Mouse (Mus musculus) Muller cell, postnatal 12 days (primary cell): ENCODE results near the gene Pitpnb.

ENCODE experiments used
- DNase-seq: peaks from one replicate; pipeline ENCODE4 v3.0.0-alpha.2; 2015; ENCODE audit errors: inconsistent ontology term

Gene Pitpnb

GRCm38 (mm10) chr5:111396199-111396598 is 65.6 kb downstream of the Pitpnb start:
- no peak for DNase-seq

GRCm38 (mm10) chr5:111398471-111398870 is 67.9 kb downstream of the Pitpnb start:
- peak; percentile 36 for DNase-seq

DNA sequence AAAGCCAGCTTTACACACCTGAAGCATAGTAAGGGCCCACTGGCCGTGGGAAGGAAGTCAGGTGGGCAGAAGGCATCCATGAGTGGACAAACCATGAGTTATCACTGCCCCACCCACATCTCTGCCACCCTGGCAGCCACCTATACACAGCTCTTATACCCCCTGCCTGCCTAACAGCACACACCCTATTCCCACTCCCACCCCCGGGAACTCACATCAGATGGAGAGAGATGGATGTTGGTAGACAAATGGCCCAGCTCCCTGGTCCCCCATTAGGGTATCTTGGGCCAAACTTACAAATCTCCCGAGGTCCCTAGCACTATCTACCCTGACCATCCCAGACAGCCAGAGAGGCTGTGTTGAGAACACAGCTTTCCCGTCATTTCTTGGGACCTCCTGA is 68.7 kb downstream of the Pitpnb start:
- DNase-seq = no peak

DNA sequence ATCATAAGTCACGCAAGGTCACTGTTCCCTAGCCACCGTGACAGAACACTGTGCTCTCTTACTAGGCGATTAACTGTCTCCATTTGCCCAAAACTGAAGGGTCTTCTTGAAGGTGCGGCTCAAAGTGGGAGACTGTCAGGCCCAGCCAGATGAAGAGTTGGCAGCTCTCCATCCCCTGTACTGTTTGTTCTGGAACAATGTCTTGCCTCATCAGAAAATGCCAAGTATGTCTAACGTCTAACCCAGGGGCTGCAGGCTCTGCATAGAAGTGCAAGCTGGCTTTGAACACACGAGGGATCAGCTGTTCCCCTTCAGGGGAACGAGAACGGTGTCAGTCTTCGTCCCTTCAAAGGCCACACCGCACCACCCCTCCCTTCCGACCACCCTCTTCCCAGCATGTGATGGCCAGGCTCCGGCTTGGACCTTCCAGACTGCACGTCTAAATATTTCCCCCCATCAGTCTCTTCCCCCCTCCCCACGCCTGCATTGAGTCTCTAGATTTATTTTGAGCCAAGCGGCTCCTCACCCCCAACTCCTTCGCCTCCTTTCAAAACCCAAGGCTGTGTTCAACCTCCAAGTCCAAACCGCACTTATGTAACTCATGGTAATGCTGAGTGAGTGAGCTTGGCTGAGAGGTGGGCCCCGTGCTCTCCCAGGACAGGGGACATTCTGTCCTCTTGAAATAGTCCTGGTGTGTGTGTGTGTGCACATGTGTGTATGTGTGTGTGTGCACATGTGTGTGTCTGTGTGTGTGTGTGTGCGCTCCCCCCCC is 71.5 kb downstream of the Pitpnb start:
- no peak for DNase-seq

GRCm38 (mm10) chr5:111402651-111402996 is 72.1 kb downstream of the Pitpnb start:
- DNase-seq = no peak

- DNase-seq = no peak
These were observed 74.2 kb downstream of the Pitpnb start for GRCm38 (mm10) chr5:111404721-111405120.

DNA sequence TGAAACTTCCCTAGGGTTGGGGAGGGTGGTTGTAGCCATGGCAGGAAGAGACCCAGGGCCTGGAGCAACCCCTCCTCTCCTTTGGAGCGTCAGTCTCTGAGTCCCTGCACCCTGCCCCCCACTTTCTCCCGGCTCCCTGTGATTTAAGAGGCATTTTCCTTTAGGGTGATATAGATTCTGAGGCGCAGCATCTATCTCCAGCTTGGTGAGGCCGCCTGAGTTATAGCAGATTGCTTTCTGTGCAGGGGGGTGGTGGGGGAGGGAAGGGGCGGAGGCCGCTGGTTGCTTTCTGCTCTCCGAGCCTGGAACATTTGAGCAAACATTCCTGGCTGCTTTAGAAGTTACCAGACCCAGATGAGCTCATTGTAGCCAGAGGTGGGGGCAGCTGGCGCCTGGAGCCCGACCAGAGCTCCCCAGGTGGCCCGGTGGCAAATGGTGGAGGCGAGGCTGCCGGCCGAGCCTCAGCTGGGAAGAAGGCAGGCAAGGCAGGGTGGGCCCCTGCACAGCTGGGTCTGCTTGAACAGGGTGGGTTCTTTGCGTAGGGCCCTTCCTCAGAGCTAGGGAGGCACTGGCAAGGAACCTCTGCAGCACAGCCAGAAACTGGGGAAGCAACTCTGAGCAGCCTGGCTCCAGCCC is 78.0 kb downstream of the Pitpnb start:
- DNase-seq = peak; percentile 27

DNA sequence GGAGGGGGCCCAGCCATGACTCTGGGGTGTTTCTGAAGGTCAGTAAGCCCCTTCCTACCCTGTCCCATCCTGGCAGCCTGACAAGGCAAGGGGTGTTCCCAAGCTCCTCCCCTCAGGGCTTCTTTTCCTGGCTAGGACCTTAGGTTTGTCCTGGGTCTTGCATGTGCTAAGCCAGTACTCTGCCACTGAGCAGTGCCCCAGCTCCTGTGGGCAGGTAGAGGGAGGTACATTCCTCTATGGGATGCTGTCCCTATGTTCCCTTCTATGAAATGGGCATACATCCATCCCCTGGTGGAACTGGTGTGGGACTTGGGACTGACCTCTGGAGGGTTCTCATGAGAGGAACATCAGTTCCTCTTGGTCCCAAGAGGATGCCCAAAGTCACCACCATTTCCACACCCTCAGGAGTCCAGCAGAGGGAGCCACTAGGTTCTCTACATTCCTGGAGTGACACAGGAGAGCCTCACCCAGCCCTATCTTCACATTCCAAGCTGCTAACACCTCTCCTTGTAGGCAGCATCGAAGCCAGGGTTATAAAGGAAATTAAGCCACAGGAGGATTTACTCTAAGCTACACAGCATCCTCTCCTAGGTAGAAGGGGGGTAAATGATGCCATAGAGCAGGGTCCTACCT is 79.0 kb downstream of the Pitpnb start:
- DNase-seq = no peak

- DNase-seq = no peak
These were observed 80.1 kb downstream of the Pitpnb start for GRCm38 (mm10) chr5:111410665-111411064.

DNA sequence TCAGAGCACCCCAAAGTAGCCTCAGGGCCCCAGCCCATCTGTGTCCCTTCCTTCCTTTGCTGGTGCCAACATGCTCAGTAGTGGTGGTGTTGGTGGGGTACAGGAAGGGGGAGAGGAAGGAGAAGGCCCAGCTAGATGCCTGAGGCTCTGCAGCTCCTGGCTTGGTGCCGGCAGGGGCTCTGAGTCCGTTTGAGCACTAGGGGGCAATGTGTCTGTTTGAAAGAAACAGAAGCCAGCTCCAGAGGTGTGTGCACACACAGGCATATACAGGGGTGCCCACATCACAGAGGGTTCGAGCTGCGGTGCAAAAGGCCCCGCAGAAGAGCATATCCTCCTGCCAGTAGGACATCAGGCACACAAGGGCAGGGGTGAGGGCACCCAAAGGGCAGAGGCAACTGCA is 83.6 kb downstream of the Pitpnb start:
- peak; percentile 64 for DNase-seq

- no peak for DNase-seq
These were observed 84.2 kb downstream of the Pitpnb start for GRCm38 (mm10) chr5:111414770-111415249.

GRCm38 (mm10) chr5:111415575-111415974 is 85.0 kb downstream of the Pitpnb start:
- DNase-seq = no peak

GRCm38 (mm10) chr5:111416048-111416447 is 85.5 kb downstream of the Pitpnb start:
- DNase-seq = peak; percentile 24

DNA sequence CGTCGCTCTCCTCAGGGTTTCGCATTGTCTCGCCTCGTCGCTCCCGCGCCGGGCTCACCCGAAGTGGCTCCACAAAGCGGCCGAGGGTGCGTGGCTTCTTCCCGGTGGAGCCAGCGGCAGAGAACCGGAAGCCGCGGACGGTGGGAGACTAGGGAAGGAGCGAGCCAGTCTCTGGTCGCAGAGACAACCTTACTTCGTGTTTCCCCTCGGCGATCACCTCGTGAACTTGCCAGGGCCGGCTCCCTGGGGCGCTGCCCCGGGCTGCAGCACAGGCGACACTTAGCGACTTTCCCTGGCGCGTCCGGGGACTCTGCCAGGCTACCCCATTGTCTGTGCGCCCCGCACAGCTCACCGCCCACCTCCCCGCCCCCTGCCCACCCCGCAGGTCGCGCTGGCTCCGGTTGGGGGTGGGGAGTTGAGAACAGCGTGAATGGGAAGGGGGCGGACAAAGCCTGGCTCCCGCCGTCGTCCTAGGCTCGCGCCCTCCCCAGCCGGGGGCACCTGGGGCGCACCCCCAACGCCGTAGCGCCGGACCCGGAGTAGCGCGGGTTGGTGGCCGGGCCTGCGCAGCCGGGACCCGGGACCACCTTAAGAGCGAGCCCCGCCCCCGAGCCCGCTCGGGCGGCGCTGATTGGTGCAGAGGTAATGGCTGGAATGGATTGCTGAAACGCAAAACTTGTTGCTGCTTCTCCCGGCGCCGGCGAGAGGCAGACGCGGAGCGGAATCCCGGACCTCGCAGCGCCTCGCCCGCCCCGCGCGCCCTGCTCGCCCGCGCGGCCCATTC is 86.2 kb downstream of the Pitpnb start, which contains the start of gene Mn1:
Mn1 (plus strand) TSS at position 772 of the 784 bp plus-strand sequence.
- DNase-seq = peak; percentile 92

DNA sequence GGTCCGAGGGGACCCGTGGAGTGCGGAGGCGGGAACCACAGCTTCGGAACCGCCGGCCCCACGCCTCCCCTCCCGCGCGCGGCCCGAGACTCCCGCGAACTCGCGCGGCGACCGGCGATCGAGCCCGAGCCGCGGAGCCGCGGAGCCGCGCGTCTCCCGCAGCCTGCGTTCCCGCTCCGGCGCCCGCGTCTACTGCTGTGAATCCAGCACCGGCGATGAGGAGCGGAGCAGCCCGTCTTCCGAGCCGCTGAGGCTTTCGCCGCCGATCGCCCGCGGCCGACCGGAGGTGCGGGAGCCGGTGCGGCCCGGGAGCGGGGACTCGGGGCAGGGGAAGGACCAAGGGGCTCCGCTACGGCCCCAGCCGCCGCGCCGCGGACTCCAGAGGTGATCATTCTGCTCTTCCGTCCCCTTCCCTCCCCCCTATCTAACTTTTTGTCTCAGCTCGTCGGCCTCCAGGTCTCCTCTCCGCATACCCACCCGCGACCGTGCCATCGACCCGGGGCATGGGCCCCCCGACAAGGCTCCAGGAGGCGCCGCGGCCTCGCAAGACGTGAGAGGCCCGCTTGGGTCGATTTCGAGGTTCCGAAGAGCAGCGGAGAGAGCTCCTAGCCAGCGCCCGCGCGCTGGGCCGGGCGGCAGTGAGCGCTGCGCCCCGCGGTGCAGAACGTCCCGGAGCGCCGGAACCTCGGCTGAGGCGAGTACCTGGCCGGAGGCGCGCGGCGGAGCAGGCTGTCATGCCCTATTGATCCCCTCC is 87.0 kb downstream of the Pitpnb start:
- DNase-seq = peak; percentile 38

- peak; percentile 39 for DNase-seq
These were observed 87.9 kb downstream of the Pitpnb start for GRCm38 (mm10) chr5:111418202-111419120.

- DNase-seq = no peak
These were observed 88.7 kb downstream of the Pitpnb start for GRCm38 (mm10) chr5:111419121-111419881.

- no peak for DNase-seq
These were observed 89.6 kb downstream of the Pitpnb start for GRCm38 (mm10) chr5:111420011-111420691.

DNA sequence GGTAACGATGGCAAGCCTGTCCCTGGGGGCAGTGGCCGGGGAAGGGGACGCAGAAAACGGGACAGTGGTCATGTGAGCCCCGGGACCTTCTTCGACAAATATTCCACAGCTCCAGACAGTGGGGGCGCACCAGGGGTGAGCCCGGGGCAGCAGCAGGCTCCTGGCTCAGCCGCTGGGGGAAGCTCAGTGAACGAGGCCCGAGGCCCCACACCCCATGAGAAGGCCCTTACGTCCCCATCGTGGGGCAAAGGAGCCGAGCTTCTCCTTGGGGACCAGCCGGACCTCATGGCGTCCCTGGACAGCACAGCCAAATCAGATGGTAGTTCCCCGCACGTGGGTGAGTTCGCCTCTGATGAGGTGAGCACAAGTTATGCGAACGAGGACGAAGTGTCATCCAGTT is 90.3 kb downstream of the Pitpnb start:
- DNase-seq = no peak
